Mouse (Mus musculus): ENCODE results near the gene Cd6.

The Cd6 gene

DNA sequence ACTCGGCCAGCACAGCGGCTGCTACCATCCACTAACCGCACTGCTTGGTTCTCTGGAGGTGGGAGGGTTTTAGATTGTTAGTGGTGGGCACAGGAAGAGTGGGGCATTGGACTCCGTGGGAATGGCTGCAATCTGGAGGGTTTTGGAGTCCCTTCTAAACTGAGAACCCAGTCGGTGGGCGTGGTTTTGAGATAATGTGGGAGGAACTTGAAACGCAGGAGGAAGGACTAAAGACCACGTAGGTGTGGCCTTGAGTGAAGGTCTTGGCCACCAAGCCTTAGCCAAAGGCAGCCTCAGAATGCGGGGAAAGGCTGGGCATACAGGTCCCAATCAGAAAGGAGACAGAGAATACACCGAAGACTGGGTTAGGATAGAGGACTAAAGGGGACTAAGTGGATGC lies 31.3 kb downstream of the Cd6 start:
- no peak for DNase-seq

DNA sequence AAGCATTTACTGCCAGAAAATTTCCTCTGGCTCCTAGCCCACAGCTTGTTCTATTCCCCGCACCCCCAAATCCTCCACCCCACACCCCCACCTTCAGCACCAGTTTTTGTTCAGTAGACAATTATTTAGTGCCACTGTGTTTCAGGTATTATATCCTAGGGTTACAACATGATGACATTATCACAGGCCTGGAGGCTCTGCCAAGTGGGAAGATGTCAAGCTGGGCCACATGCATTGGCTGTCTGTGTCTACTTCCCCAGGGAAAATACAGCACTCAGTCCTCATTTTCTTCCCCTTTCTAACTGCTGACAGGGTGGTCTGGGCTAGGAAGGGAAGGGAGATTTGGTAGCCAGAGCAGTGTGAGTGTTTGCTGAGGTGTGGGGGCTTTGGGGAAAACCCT lies 34.9 kb downstream of the Cd6 start:
- DNase-seq: peak in 1 of 2 experiments; percentile 35

DNA sequence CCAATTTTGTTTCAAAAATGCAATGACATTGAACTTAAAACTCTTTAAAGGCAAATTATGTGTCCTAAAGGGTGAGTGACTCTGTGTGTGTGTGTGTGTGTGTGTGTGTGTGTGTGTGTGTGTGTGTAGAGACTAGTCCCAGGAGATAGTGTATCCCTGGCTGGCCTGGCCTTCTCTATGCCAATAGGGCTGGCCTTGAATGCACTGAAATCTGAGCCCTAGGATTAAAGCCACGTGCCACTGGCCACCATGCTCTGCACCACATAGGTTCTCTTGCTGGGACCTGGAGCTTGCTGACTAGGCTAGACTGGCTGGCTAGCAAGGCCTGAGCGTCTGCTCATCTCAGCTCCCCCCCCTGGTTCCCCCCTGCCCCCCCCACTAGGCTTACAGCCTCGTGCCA lies 36.8 kb downstream of the Cd6 start:
- no peak for DNase-seq

DNA sequence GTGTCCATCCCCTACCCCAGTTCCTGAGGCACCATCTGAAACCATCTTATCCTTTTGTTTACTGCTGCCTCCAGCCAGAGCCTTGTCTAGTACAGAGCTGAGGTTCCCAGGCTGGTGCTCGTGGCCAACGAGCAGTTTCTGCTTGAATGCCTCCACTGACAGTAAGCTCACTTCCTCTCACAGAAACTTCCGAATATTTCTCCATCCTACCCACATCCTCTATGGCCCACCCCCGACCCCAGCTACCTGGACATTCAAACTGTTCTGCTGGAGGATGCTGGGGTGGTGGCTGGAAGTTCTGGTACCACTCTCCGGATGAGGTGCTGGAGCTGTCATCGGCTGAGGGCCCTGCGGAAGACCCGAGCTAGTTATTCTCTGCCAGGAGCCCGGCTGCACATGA lies 39.5 kb downstream of the Cd6 start:
- no peak for DNase-seq

DNA sequence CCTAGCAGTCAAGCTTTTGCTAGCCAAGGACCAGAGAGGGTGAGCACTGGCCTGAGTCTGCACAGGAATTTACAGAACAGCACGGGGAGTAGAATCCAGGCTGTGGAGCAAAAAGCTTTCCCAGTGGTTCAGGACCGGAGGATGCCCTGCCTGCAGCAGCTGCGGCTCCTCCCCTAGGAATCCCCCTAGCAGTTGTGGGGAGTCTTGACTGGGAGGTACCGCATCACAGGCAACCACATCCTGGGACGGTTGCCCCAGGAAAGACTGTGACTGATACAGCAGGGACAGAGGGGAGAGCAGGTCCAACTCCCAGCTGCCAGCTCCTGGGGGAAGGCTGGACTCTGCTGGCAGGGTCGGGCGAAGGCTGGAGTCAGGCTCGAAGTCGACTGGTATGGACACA lies 41.6 kb downstream of the Cd6 start:
- DNase-seq: no peak

DNA sequence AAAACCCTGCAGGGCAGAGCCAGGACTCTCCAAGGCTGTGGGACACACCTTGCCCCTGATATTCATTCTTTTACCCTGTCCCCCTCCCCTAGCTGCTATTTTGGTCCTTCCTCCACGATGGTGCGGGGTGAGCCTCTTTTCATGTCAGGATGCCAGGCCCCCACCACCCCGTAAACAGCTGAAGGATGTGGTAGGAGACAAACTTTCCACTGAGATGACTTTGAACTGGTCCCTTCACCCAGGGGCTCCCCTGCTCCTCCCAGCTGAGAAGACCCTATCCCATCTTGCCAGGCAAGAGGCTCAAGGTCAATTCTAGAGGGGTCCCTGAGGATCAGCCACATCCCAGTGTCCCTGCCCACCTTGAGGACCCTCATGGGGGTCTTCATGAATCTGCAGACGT lies 42.5 kb downstream of the Cd6 start:
- DNase-seq: peak in 1 of 2 experiments; percentile 6

DNA sequence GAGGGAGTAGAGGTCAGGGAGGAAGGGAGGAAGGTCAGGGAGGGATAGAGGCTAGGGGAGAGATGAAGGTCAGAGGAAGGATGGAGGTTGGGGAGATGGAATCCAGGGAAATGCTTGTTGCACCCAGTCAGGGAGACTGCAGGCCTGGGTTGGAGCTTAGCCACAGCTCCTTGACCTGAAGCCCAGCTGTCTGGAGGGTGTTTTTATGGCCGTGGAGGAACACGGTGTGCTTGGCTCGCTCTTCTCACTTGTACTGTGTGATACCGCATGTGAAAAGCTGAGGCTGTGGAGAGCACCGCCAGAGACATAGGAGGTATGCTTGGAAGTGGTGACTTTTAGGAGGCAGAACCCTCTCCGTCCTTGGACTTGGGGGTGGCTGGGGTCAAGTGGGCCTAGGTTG lies 43.1 kb downstream of the Cd6 start:
- peak in 1 of 2 experiments; percentile 29 for DNase-seq

DNA sequence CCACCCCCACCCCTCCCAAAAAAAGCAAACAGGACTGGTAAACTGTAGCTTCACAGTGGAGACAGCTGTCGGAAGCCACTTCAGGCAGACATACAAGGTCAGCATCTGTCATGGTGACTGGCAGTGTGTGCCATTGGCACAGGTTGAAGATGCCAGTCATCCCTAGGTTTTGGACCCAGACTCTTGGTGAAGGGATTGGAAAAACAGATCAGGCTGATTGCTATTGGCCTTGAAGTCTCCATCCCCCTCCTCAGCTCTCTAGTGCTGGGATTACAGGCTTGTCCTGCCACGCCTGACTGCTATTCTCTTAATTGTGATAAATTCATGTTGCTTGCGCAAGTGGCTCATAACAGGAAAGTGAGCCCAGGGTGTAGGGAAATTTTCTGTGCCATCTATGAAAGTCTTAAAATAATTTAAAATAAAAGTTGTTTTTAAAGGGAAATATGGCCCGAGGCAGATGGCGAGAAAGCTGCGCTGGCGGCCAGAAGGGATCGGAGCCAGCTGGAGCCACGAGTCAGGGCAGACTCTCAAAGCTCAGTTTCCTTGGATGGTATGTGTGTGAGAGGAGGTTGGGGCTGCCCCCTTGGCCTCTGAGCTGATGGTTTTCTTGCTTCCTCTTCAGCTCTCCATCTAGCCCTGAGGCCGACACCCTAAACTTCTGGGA lies 44.9 kb downstream of the Cd6 start:
- DNase-seq: peak; percentile 81 to 84

DNA sequence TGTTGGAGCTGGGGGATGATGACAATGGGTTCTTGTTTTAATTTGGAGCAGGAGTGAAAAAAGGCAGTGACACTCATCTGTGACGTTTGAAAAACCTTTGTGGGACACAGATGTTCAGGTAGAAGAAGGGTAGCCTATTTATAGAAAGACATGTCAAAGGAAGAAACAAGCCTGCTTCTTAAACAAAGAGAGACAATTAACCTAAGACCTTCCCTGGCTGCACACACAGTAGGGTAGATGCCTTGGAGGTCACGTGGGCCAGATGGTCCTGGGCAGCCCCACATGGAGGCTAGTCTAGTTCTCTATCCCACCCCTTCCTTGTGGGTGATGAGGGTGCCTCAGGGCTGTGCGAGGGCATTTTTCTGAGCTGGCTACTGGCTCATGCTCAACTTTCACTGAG lies 45.8 kb downstream of the Cd6 start:
- no peak for DNase-seq

DNA sequence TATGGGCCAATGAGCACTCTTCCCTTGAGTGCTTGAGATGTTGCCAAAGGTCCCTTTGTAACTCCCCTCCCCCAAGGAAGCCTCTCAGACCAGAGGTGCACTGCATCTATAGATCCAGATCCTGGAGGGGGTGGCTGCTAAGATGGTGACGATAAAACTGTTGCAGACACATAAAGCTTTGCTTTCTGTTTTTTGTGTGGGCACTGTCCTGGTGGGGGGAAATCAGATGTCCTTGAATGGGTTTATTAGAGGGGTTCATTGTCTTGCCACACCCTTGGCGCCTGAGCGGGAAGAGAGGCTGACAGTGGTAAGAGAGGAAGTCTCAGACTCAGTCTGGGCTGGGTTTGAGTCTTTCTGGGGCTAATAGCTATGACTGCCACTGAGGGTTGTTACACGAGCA lies 46.7 kb downstream of the Cd6 start:
- peak in 1 of 2 experiments; percentile 3 for DNase-seq

DNA sequence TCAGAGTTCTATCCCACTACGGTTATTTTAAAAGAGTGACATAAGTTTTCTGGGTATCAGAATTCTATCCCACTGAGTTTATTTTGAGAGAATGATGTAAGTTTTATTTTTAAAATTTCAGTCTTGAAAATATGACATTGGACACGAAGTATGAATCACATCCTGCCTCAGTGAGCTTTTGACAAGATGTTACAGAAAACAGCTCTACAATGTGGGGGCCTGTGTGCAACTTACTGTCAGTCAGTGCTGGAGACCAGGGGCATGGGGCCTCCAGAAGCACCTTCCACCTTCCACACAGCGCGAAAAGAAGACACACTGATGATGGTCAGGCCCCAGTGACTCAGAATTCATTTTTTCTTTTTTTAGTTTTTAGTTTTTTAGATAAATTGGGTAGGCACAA lies 48.2 kb downstream of the Cd6 start:
- DNase-seq: no peak

DNA sequence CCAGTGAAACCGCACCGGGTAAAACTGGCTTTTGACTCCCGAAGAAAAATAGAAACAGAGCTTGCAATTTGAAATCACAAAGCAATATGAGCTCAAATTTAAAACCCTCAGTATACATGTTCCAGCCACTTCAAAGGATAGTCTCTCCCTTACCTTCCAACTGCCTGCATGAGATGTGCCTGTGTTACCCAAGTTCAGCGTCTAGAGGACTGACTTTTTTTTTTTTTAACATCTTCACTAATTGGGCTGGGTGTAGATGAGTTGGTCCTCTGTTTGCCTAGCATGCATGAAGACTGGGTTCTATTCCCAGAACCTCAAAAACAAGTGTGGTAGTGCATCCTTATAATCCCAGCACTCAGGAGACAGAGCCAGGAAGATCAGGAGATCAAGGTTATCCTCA lies 53.0 kb downstream of the Cd6 start:
- DNase-seq: no peak

DNA sequence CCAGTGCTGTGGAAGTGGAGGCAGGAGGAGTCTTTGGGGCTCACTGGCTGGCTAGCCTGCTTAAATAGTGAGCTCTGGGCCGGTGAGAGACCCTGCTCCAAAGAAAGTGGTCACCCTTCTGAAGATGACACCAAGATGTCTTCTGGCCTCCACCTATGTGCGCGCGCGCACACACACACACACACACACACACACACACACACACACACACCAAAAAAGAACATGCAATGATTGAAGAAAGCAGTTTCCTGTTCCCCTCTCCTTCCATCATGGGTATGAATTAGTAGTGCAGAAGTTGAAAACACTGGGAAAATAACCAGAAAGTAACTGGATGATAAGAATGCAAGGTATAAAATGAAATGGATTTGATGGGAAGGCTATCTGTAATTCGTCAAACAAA lies 55.7 kb downstream of the Cd6 start:
- no peak for DNase-seq

DNA sequence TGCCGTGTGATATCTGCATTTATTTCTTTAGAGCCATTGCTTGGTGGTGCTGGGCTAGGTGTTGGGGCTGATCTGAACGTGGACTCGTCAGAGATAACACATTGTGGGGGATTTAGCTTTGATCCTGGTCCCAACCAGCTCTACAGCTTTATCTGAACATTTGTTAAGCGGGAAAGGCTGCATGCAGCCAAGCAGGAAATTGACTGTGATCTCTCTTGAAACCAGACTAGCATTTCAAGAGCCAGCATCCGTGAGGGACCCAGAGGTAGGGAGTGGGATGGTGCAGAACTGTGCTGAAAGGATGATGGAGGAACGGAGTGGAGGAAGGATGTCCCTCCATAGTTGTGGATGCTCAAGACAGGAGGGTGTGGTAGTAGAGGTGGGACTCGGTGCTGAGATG lies 56.5 kb downstream of the Cd6 start:
- DNase-seq: no peak

DNA sequence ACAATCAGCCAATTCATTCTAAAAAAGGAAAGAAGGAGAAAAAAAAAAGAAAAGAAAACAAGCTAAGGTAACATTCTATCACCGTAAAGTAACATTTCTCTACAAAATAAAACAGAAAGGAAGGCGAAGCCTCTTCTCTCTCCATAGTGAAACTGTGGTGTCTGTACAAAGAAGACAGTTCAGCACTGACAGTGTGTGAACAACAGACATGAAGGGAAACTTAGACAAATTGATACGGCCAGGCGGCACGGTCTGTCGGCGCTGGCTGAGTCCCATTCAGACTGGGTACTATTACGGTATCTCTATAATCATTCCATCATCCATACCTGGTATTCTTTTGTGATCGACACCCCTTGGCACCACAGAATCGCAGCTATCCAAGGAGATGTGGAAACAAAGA lies 57.0 kb downstream of the Cd6 start:
- no peak for DNase-seq

DNA sequence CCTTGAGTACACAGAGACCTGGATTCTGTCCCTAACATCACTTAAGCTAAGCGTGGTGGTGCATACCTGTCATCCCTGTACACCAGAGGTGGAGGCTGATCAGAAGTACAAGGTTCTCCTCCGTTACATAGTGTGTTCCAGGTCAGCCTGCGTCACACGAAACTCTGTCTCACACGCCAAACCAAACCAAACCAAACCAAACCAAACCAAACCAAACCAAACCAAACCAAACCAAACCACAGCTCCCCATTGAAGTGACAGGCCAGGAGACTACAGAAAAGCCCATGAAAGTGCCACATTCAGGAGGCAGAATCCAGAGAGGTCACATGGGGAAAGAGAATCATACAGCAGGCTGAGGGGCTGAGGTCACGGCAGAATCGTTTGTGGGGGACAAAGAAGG lies 57.9 kb downstream of the Cd6 start:
- no peak for DNase-seq

DNA sequence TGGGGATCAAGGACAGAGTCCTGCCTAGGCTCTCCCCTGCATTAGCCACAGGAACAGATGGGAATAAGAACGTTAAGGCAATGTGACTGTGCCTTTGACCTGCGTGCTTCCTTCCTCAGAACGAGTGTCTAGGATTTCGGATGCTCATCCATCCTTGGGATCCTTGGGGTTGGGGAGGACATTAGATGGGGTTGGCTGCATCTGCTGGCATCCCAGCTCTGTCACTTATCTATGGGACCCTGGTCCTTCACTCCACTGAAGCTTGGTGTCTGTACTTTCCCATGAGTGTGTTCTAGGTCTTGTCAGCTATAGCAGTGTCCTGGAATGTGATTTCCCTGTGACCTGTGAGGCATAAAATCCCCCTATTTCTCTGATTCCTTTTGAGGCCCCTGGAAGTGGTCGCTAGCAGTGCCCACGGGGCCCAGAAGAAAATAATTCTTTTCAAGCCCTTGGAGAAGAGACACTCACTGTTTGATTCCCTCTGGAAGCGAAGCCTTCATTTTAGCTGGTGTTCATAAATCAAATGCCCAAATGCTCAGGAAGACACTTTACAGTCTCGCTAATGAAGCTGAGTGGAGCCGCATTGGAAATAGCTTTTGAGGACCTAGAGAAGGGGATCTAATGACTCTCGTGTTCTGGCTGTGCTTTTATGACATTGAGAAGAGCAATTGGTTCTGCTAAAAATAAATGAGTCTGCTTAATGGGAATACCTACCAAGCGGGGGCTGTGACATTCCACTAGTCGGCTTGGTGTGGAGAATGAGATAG lies 60.2 kb downstream of the Cd6 start:
- no peak for DNase-seq

DNA sequence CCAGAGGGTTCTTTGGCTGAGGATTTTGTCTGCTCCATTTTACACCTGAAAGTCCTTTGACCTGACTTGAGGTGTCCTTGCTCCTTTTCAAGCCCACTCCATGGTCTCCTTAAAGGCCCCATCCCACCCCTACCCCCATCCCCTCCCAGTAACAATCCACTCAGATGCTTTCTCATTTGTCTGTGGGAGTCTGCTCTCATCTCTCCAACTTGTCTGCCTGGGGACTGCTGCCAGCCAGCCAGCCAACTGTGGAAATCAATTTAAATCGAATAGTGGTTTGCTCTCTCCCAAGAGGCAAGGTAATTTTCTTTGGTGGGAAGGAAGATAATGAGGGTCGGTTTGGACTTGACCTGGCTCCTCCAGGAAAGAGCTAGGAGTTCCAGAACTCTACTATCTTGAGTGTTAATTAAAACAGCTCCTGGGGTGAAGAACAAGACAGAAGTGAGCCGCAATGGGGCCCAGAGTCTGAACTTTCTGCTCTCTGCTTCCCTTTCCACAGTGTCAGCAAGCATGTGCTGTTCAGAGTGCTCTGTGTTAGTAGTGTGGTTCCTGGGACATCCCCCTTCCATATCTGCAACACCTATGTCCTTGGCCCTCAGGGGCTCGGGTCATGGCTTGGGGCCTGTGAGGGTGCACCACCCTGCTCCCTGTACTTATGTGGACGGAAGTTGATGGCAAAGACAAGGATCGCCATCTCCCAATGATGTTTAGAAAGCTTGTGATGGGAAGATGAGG lies 61.0 kb downstream of the Cd6 start:
- peak in 1 of 2 experiments; percentile 33 for DNase-seq

DNA sequence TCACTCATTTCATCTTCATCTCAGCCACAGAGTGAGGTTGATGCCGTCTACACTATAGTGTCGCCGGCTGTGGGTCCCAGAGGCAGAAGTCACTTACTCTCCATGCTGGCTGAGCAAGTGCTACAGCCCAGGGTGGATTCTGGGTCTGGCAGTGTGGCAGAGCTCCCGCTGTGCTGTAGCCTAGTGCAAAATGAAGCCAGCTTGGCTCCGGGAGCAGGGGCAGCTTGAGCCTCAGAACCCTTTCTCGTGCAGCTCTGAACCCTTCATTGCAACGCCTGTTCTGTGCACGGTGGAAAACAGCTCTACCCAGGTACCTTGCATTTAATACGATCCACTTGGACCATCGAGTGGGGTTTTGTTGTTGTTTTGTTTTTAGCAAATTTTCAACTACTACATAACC lies 62.2 kb downstream of the Cd6 start:
- DNase-seq: peak; percentile 83

DNA sequence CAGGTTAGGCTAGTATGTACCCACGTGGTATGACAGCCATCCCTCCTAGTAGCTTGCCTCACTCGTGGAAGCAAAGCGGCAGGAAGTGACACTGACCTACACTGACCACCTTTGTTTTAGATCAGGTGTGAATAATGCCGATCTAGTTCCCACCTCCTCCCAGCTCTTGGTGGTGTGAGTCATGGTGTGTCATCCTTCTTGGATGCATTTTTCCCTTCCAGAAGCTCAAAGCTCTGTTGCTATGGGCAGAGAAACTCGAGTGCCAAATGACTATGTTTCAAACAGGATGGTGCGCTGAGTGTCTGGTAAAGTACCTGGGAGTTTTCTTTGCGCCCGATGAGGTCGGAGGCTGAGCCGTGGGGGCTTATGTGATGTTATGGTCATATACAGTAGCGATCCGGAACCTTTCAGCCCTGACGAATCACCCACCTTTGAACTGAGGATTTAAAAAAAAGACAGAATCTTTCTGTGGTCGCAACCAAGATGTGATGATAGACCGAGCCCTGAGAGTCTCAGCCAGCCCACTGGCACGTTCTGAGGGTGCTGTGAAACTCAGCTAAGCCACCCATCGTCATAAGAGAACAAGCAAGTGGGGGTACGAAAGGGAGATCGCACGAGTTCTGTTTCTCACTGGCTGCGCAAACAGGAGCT lies 66.4 kb downstream of the Cd6 start:
- no peak for DNase-seq

DNA sequence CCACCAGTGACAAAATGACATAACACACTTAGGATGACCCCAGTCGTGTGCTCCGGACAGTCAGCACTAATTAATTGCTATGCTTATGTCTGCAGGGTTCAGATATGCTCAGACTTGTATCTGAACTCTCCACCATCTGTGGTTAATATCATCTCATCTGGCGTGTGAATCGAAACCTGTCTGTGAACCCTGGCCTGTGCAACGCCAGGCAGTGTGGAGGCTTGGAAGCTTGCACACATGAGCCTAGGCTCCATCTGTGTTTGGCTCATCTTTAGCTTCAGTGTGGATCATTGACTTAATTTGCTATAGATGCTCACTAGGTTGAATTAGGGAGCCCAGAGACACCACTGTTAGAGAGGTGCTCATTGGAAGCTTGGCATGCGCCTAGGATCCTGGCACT lies 67.4 kb downstream of the Cd6 start:
- DNase-seq: peak in 1 of 2 experiments; percentile 34

DNA sequence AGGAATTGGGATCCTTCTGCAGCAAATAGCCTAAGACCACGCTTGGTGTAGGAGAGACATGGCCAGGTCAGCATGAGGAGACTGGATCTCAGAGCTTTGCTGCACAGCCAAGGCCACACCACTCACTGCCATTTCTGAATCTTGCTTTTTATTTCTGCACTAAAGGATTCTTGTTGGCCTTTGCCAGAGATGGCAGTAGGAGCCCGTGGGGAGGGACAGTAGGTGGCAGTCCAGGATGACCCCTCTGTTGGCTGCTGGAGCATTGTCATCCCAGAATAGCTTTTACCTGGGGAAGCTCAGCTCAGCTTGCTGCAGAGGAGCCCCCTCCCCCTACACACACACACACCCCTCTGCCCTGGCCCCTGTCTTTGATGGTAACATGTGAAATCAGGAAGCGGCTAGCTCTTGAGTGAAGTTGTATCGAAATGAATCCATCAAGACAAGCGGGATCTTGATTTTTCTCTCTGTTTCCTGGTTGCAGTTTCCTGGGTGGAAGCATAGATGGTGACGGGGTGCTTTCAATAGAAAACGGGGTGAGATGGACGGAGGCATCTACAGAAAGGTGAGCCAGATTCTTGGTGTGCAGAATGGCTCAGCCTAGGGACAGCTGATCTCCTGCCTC lies 68.0 kb downstream of the Cd6 start:
- DNase-seq: peak in 1 of 2 experiments; percentile 40

All from cerebellum, postnatal 14 days (tissue).